Mouse (Mus musculus): ENCODE measurements around the gene Orc2. TPM values are rescaled to one million over a fixed set of nuclear protein-coding genes. Genes with fewer than 3 reads are reported as not detected.

Gene Orc2
- polyA plus RNA-seq (2015; fragmentation: Nextera tagmentation; extraction: Ambion mirVana) = 25.9 and 27.1 TPM in 2 replicates

DNA sequence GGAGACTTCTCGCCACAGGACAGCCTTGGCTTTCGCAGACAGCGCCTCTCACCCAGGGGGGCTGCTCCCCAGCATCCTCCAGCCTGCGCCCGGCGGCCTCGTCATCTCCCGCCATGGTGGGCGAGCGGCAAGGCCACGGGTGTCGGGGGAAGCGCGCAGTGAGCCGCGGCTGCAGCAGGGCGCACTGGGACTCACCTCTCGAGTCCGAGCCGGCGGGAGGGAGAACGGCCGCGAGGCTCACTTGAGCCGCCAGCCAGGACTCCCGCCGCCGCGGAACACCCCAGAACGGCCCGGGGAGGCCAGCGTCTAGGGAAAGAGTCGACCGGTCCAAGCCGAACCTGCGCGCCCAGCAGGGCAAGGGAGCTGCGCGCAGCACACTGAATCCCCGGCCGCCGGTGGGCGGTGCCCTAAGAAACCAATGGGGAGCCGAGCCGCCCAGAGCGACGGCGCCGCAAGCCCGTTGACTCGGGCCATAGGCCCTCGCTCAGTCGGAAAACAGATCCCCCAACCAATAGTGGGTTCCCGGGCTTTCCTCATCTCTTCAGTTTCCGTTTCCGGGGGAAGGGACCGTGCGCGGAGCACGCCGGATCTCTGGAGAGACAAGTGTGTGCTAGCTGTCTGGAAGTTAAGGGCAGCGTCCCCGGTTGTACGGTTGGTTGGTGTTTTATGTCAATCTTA lies at the start of gene Orc2:
Gene Orc2, minus strand, starts transcription at position 533 of the 678 bp plus-strand sequence.
- Histone ChIP-seq H3K4me2 (replicated peaks) (peak within 1 kb of the TSS; percentile 67), H3K27me3 (no peaks in the 10 kb centered on the region), H3K4me1 (peaks cover 10% of the 10 kb centered on the region), H3K36me3 (peaks cover 22% of the 10 kb centered on the region), H3K27ac (replicated peaks) (peak within 1 kb of the TSS; percentile 80), H3K4me3 (replicated peaks) (peak within 1 kb of the TSS; percentile 88), H3K9ac (peak within 1 kb of the TSS; percentile 69), H3K9me3 (replicated peaks) (peaks cover 16% of the 10 kb centered on the region)
- ATAC-seq (ENCODE audit: insufficient number of reproducible peaks, low FRiP score, low TSS enrichment, low read depth) = peak; percentile 99
- WGBS = under 1% methylated on average over 64 of the region's 64 CpGs

DNA sequence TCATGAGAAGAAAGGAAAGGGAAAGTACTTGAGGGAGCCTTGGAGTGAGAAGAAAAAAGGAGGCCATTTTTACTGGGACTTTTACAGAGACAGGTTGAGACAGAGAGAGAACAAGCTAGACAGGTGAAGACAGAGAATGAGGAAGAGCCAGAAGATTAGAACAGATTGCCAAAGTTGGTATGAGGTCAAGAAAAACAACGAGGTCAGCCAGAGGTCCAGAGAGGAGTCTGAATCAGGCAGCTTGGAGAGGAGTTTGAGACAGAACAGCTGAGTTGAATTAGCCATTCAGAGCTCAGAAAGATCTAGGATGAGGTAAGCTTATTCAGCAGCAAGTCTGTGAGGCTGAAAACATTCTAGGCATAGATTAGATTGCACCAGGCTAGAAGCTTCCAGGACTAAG lies 36.5 kb upstream of the Orc2 start:
- Histone ChIP-seq H3K9me3 (replicated peaks) (no peaks in the 10 kb centered on the region), H3K9ac (no peak overlapping the region), H3K4me2 (replicated peaks) (no peak overlapping the region), H3K4me1 (no peaks in the 10 kb centered on the region), H3K27me3 (no peaks in the 10 kb centered on the region), H3K36me3 (peaks cover 41% of the 10 kb centered on the region), H3K27ac (replicated peaks) (no peak overlapping the region), H3K4me3 (replicated peaks) (no peak overlapping the region)
- no peak for ATAC-seq (ENCODE audit: insufficient number of reproducible peaks, low FRiP score, low TSS enrichment, low read depth)
- 56% methylated on average over 1 of the region's 1 CpGs for WGBS

DNA sequence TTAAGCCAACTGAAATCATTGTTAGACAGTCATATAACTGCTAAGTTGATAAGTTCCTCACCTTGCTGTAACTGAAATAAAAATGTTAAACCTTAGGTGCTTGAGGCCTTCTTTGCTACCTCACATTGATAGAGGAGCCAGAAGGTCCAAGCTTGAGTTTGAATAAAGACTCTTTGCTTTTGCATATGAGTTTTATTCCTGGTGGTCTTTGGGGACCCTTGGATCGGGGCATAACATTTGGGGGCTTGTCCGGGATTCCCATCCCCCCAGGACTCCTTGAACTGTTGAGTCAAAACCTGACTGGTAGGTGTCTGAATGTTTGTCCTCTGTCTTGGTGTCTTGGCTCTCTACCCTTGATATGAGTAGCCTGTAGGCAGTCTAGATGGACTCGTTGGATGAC lies 2.3 kb upstream of the Orc2 start:
- no peak for ATAC-seq (ENCODE audit: insufficient number of reproducible peaks, low FRiP score, low TSS enrichment, low read depth)
- Histone ChIP-seq H3K9ac (no peak overlapping the region), H3K4me1 (peaks cover 10% of the 10 kb centered on the region), H3K9me3 (replicated peaks) (peaks cover 17% of the 10 kb centered on the region), H3K4me2 (replicated peaks) (no peak overlapping the region), H3K27ac (replicated peaks) (no peak overlapping the region), H3K27me3 (no peaks in the 10 kb centered on the region), H3K4me3 (replicated peaks) (no peak overlapping the region), H3K36me3 (peaks cover 10% of the 10 kb centered on the region)
- 95% methylated on average over 3 of the region's 3 CpGs for WGBS

DNA sequence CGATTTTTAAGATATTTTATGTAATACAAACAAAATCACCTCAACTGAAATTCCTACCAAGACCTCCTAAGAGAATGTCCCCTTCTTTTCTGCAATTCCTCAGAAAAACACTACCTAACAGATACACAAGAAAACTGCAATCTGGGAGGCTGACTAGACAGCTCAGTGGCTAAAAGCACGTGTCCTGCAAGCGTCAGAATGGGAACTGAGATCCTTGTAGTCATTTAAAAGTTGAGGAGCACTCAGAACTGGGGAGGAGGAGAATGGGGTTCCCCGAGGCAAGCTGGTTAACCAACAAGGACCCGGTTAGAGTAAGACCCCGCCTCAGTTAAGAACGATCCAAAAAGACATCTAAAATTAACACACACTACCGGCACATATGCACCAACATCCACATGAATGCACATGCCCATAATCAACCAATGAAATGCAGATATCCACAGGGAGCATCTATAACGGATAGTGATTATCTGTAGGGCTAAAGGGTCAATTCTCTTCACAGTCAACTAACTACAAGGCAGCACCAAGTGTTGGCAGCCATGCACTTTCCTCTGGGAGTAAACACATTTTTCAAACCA lies 1.0 kb downstream of the Orc2 start:
- H3K36me3 ChIP-seq = peaks cover 27% of the 10 kb centered on the region
- 18% methylated on average over 9 of the region's 9 CpGs for WGBS
- H3K27ac ChIP-seq (replicated peaks) = no peak overlapping the region

DNA sequence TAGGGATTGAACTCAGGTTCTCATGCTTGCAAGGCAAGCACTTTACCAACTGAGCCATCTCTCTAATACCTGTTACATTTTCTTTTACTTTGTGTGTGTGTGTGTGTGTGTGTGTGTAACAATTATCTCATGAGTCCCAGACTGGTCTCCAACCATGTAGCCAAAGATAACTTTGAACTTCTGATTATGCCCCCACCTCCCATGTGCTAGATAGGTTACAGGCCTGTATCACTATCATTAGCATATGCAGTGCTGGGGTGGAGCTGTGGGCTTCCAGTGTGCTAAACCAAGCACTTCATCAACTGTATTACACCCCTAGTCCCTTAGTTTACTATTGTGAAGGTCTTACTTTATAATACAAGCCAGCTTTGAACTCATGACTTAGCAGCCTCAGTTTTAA lies 1.8 kb downstream of the Orc2 start:
- peaks cover 14% of the 10 kb centered on the region for H3K9me3 ChIP-seq (replicated peaks)
- H3K27ac ChIP-seq (replicated peaks) = no peak overlapping the region
- no peaks in the 10 kb centered on the region for H3K27me3 ChIP-seq
- H3K4me2 ChIP-seq (replicated peaks) = 0 out of 2 replicates have a peak overlapping the region, but pooled peaks have one; percentile 67
- no peak overlapping the region for H3K9ac ChIP-seq
- H3K4me1 ChIP-seq = peaks cover 10% of the 10 kb centered on the region
- ATAC-seq (ENCODE audit: insufficient number of reproducible peaks, low FRiP score, low TSS enrichment, low read depth) = no peak
- peaks cover 29% of the 10 kb centered on the region for H3K36me3 ChIP-seq
- 0 out of 2 replicates have a peak overlapping the region, but pooled peaks have one; percentile 88 for H3K4me3 ChIP-seq (replicated peaks)

More for the DNA sequence above, 1.0 kb downstream of the Orc2 start:
- ATAC-seq (ENCODE audit: insufficient number of reproducible peaks, low FRiP score, low TSS enrichment, low read depth) = no peak
- Histone ChIP-seq H3K9me3 (replicated peaks) (peaks cover 16% of the 10 kb centered on the region), H3K27me3 (no peaks in the 10 kb centered on the region), H3K4me2 (replicated peaks) (peak overlapping the region; percentile 67), H3K4me1 (peaks cover 10% of the 10 kb centered on the region), H3K4me3 (replicated peaks) (peak overlapping the region; percentile 88), H3K9ac (peak overlapping the region; percentile 69)

DNA sequence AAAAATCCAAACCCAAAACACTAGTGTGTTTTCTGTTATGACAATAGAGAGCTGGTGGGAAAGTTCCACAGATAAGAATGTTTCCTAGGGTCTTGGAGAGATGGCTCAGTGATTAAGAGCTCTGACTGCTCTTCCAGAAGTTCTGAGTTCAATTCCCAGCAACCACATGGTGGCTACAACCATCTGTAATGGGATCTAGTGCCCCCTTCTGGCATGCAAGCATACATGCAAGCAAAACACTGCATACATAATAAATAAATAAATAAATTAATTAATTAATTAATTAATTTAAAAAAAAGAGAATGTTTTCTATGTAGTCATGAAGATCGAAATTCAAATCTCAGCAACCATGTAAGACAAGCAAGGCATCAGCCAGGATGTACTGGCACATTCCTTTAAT lies 6.2 kb downstream of the Orc2 start:
- no peaks in the 10 kb centered on the region for H3K27me3 ChIP-seq
- no peak for ATAC-seq (ENCODE audit: insufficient number of reproducible peaks, low FRiP score, low TSS enrichment, low read depth)
- no peak overlapping the region for H3K4me3 ChIP-seq (replicated peaks)
- WGBS = 100% methylated on average over 1 of the region's 1 CpGs
- peaks cover 6% of the 10 kb centered on the region for H3K4me1 ChIP-seq
- H3K9me3 ChIP-seq (replicated peaks) = no peaks in the 10 kb centered on the region
- peaks cover 49% of the 10 kb centered on the region for H3K36me3 ChIP-seq
- H3K9ac ChIP-seq = no peak overlapping the region
- no peak overlapping the region for H3K27ac ChIP-seq (replicated peaks)
- H3K4me2 ChIP-seq (replicated peaks) = no peak overlapping the region

DNA sequence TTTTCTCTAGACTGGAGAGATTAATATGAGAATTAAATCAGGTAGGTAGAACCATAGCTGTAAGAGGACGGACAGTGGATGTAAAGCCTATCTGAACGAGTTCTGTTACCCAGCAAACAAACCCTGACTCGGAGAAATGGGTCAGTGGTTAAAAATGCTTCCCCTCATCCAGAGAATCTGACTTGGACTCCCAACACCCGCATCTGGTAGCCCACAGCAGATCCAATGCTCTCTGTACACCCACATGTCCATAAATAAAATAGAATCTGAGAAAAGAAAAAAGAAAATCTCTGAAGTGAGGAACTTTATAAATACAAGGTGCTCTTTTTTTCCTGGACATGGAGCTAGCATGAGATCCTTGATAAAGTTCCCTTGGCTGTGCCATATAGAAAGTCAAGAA lies 7.2 kb downstream of the Orc2 start:
- H3K36me3 ChIP-seq = peaks cover 54% of the 10 kb centered on the region

DNA sequence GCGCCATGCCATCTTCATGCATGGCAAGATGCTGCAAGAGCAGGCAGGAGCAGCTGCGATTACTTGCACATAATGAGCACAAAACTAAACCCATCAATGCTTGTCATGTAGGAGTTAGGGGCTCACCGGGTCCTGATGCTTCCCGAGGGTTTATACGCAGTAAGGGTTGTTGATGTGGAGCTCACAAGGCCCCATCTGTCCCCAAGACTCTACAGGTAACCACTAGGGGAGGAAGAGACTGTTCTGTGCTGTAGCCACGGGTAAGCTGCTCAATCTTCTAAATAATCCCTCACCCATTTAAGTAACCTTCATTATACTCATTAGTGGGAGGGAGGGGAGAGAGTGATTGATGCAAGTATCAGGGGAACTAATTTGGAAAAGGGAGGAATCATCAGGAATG lies 9.3 kb downstream of the Orc2 start:
- no peaks in the 10 kb centered on the region for H3K27me3 ChIP-seq
- peaks cover 71% of the 10 kb centered on the region for H3K36me3 ChIP-seq
- no peak overlapping the region for H3K4me2 ChIP-seq (replicated peaks)
- no peak overlapping the region for H3K27ac ChIP-seq (replicated peaks)
- no peaks in the 10 kb centered on the region for H3K4me1 ChIP-seq
- peak; percentile 63 for ATAC-seq (ENCODE audit: insufficient number of reproducible peaks, low FRiP score, low TSS enrichment, low read depth)
- H3K9ac ChIP-seq = no peak overlapping the region
- no peaks in the 10 kb centered on the region for H3K9me3 ChIP-seq (replicated peaks)
- no peak overlapping the region for H3K4me3 ChIP-seq (replicated peaks)
- 92% methylated on average over 6 of the region's 6 CpGs for WGBS

More for the DNA sequence above, 7.2 kb downstream of the Orc2 start:
- H3K4me3 ChIP-seq (replicated peaks) = no peak overlapping the region
- WGBS = 95% methylated on average over 4 of the region's 4 CpGs
- H3K27me3 ChIP-seq = no peaks in the 10 kb centered on the region
- ATAC-seq (ENCODE audit: insufficient number of reproducible peaks, low FRiP score, low TSS enrichment, low read depth) = no peak
- H3K4me2 ChIP-seq (replicated peaks) = no peak overlapping the region
- no peaks in the 10 kb centered on the region for H3K9me3 ChIP-seq (replicated peaks)
- H3K9ac ChIP-seq = no peak overlapping the region
- H3K4me1 ChIP-seq = no peaks in the 10 kb centered on the region
- no peak overlapping the region for H3K27ac ChIP-seq (replicated peaks)

DNA sequence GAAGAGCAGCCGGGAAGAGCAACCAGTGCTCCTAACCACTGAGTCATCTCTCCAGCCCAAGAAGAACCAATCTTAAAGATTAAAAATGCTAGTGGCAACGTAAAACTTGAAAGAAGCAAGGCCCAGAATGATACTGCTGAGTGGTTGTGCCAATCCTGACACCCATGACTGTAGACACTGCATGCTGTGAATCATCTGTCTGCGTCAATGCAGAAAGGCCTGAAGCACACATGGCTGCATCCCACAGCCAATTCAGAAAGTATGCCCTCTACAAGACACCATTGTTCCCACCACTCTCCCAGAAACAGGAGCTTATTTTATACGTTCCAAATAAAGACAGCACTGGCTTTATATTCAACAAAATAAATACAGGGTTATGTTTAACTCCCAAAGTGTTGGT lies 22.3 kb downstream of the Orc2 start:
- H3K4me1 ChIP-seq = no peaks in the 10 kb centered on the region
- no peak overlapping the region for H3K27ac ChIP-seq (replicated peaks)
- no peak overlapping the region for H3K4me3 ChIP-seq (replicated peaks)
- H3K4me2 ChIP-seq (replicated peaks) = no peak overlapping the region
- no peak for ATAC-seq (ENCODE audit: insufficient number of reproducible peaks, low FRiP score, low TSS enrichment, low read depth)
- H3K27me3 ChIP-seq = no peaks in the 10 kb centered on the region
- no peak overlapping the region for H3K9ac ChIP-seq
- no peaks in the 10 kb centered on the region for H3K9me3 ChIP-seq (replicated peaks)
- H3K36me3 ChIP-seq = peaks cover 48% of the 10 kb centered on the region
- 91% methylated on average over 4 of the region's 4 CpGs for WGBS

DNA sequence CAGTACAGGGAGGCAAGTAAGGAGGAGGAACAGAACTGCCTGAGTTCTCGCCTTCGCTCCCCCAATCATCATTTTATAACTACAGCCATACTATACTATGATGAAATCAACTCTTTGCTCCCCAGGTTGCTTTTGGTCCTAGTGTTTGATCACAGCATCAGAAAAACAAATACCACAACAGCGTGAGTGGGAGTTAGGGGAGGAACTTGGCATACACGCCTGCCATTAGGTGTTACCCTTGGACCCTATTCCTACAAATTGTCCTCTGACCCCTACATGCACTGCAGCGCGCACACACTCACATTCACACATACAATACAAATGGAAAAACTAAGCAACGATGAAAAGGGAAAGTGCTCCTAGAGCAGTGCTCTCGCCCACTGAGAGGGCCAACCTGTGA lies 29.2 kb downstream of the Orc2 start:
- WGBS = 90% methylated on average over 8 of the region's 8 CpGs
- no peaks in the 10 kb centered on the region for H3K4me1 ChIP-seq
- no peaks in the 10 kb centered on the region for H3K27me3 ChIP-seq
- no peak overlapping the region for H3K27ac ChIP-seq (replicated peaks)
- no peak overlapping the region for H3K4me3 ChIP-seq (replicated peaks)
- no peak for ATAC-seq (ENCODE audit: insufficient number of reproducible peaks, low FRiP score, low TSS enrichment, low read depth)
- no peak overlapping the region for H3K4me2 ChIP-seq (replicated peaks)
- peaks cover 71% of the 10 kb centered on the region for H3K36me3 ChIP-seq
- no peak overlapping the region for H3K9ac ChIP-seq
- H3K9me3 ChIP-seq (replicated peaks) = no peaks in the 10 kb centered on the region

DNA sequence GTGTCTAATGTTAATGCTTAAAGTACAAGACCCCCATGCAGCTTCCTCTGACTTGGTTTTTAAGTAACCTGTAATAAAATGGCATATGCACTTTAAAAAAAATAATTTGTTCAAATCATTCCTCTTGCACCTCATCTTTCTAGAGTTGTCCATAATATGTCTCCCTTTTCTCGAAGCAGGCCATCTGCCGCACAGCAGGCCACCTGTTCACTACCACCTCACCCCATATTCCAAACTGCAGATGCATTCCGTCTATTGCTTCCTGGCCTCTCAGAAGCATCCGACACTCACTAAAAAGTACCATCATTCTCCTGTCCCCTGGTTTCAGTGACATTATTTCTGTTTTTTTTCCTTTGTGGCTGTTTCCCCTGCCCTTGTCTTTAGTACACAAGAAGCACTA lies 39.3 kb downstream of the Orc2 start:
- peaks cover 77% of the 10 kb centered on the region for H3K36me3 ChIP-seq
- WGBS = 92% methylated on average over 4 of the region's 4 CpGs
- no peaks in the 10 kb centered on the region for H3K4me1 ChIP-seq
- no peak overlapping the region for H3K27ac ChIP-seq (replicated peaks)
- no peak overlapping the region for H3K9ac ChIP-seq
- no peaks in the 10 kb centered on the region for H3K27me3 ChIP-seq
- H3K9me3 ChIP-seq (replicated peaks) = no peaks in the 10 kb centered on the region
- H3K4me3 ChIP-seq (replicated peaks) = no peak overlapping the region
- no peak for ATAC-seq (ENCODE audit: insufficient number of reproducible peaks, low FRiP score, low TSS enrichment, low read depth)
- no peak overlapping the region for H3K4me2 ChIP-seq (replicated peaks)

DNA sequence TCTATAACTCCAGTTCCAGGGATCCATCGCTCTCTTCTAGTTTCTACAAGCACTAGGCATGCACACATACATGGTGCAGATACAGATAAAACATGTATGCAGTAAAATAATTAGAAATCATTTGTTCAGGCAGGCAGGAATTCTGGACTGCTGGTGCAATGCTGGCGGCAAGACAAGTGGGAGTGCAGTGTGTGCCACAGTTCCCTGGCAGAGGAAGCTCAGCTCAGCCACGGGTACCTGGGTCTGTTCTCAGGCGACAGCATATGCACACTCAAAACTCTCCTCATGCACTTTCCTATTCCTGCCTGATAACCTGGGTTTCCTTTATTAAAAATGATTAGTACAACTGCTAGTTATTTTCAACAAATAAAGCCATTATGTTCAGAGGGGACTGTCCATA lies 39.9 kb downstream of the Orc2 start:
- 92% methylated on average over 4 of the region's 4 CpGs for WGBS

More for the DNA sequence above, 39.9 kb downstream of the Orc2 start:
- no peak for ATAC-seq (ENCODE audit: insufficient number of reproducible peaks, low FRiP score, low TSS enrichment, low read depth)
- Histone ChIP-seq H3K27me3 (no peaks in the 10 kb centered on the region), H3K4me2 (replicated peaks) (no peak overlapping the region), H3K36me3 (peaks cover 80% of the 10 kb centered on the region), H3K9me3 (replicated peaks) (no peaks in the 10 kb centered on the region), H3K4me1 (no peaks in the 10 kb centered on the region), H3K9ac (no peak overlapping the region), H3K4me3 (replicated peaks) (no peak overlapping the region), H3K27ac (replicated peaks) (no peak overlapping the region)

All from embryonic facial prominence, embryonic 15.5 days (tissue).